Mouse (Mus musculus) bone marrow, adult 2 months (tissue): ENCODE results near the gene Mmd2.

Experiments used
- CTCF ChIP-seq: fragments of 200-500 bp; IDR thresholded peaks from 2 replicates; pipeline ENCODE4 v1.5.1; 2011; ENCODE audit warnings: low read length, control low read depth; ENCODE audit not compliant: control insufficient read depth, insufficient read depth
- POLR2A ChIP-seq: fragments of 200-500 bp; IDR thresholded peaks from 2 replicates; pipeline ENCODE4 v1.6.1; 2011; ENCODE audit warnings: low read depth, mild to moderate bottlenecking, control low read depth, low read length, borderline replicate concordance; ENCODE audit not compliant: control insufficient read depth

GRCm38 (mm10) chr5:142627398-142627797, 18.8 kb upstream of the Mmd2 start, which contains the start of gene Wipi2:
- no peak for TF ChIP-seq POLR2A
- no peak for TF ChIP-seq CTCF
